Mouse (Mus musculus) lung, embryonic 14.5 days (tissue): ENCODE data around the gene Spink8. TPM values are rescaled to one million over a fixed set of nuclear protein-coding genes. Genes with fewer than 3 reads are reported as not detected.

Experiments
- ATAC-seq: fragments of 200-750 bp; cut with Nextera tagmentation; 2 replicates; pipeline ENCODE4 v1.8.0; 2017; ENCODE audit warnings: mild to moderate bottlenecking, moderate TSS enrichment, moderate library complexity; ENCODE audit not compliant: insufficient read depth
- DNase-seq: peaks from one replicate; pipeline ENCODE4 v3.0.0-alpha.2; 2015
- H3K27ac ChIP-seq: fragments of 300-500 bp; sonication (generic); 2 replicates; pipeline ENCODE4 v1.5.1; 2014; ENCODE audit warnings: low read depth, mild to moderate bottlenecking, moderate library complexity
- H3K27me3 ChIP-seq: fragments of 300-500 bp; sonication (generic); 2 replicates; pipeline ENCODE4 v1.6.1; 2014; ENCODE audit warnings: low read length, control low read depth; ENCODE audit not compliant: insufficient read depth
- H3K36me3 ChIP-seq: fragments of 300-500 bp; sonication (generic); 2 replicates; pipeline ENCODE4 v1.6.1; 2014; ENCODE audit warnings: control low read depth; ENCODE audit not compliant: insufficient read depth
- H3K4me1 ChIP-seq: fragments of 300-500 bp; sonication (generic); 2 replicates; pipeline ENCODE4 v1.6.1; 2014; ENCODE audit warnings: antibody characterized with exemption, control low read depth; ENCODE audit not compliant: insufficient read depth
- H3K4me2 ChIP-seq: fragments of 300-500 bp; sonication (generic); 2 replicates; pipeline ENCODE4 v1.6.1; 2014; ENCODE audit warnings: mild to moderate bottlenecking
- H3K4me3 ChIP-seq: fragments of 300-500 bp; sonication (generic); 2 replicates; pipeline ENCODE4 v1.5.1; 2014; ENCODE audit warnings: low read depth, low read length
- H3K9ac ChIP-seq: fragments of 300-500 bp; sonication (generic); 2 replicates; pipeline ENCODE4 v1.6.1; 2014
- H3K9me3 ChIP-seq: fragments of 300-500 bp; sonication (generic); 2 replicates; pipeline ENCODE4 v1.6.1; 2016; ENCODE audit warnings: low read depth, low read length, control low read depth
- CTCF ChIP-seq: IDR thresholded peaks from 2 replicates; pipeline ENCODE4 v1.5.1; 2016; ENCODE audit warnings: antibody characterized with exemption, low read depth
- WGBS: fragments of 180-500 bp; shearing (Covaris S2); extraction: QIAGEN DNeasy Blood & Tissue Kit; methylation state at CpG from one replicate; pipeline ENCODE4 v1.1.7; 2014; 5-methylcytosine and 5-hydroxymethylcytosine counted together
- polyA plus RNA-seq: library from polyadenylated mRNA; unstranded; fragments of >200 nt; fragmentation: Nextera tagmentation; extraction: Ambion mirVana; gene quantifications from 2 replicates; pipeline ENCODE4 v1.2.1, GENCODE M21; 2014

Spink8 gene
- polyA plus RNA-seq, 1 experiment from 2014 or later = not detected

- no peak for DNase-seq
- H3K4me3 ChIP-seq = peak overlapping the region; percentile 50
- H3K27ac ChIP-seq = no peak overlapping the region
- no peak for TF ChIP-seq CTCF
- peak overlapping the region; percentile 45 for H3K9ac ChIP-seq
- H3K36me3 ChIP-seq = peaks cover 14% of the 10 kb centered on the region
- WGBS = 11% methylated on average over 6 of the region's 6 CpGs
- no peaks in the 10 kb centered on the region for H3K27me3 ChIP-seq
- peak overlapping the region; percentile 60 for H3K4me2 ChIP-seq
- no peaks in the 10 kb centered on the region for H3K9me3 ChIP-seq
- ATAC-seq = peak; percentile 58
- H3K4me1 ChIP-seq = no peaks in the 10 kb centered on the region
These were observed 21.0 kb downstream of the Spink8 start for GRCm38 (mm10) chr9:109833088-109833412.

- H3K27ac ChIP-seq = no peak within 1 kb of the TSS
- DNase-seq (peak; percentile 88), ATAC-seq (peak; percentile 89)
- 39% methylated on average over 6 of the region's 6 CpGs for WGBS
- H3K4me3 ChIP-seq = no peak within 1 kb of the TSS
- H3K4me1 ChIP-seq = no peaks in the 10 kb centered on the region
- no peaks in the 10 kb centered on the region for H3K27me3 ChIP-seq
- TF ChIP-seq CTCF = no peak
- no peaks in the 10 kb centered on the region for H3K9me3 ChIP-seq
- no peak within 1 kb of the TSS for H3K4me2 ChIP-seq
- no peak within 1 kb of the TSS for H3K9ac ChIP-seq
- 0 out of 2 replicates have a peak, but pooled peaks cover 2% of the 10 kb centered on the region for H3K36me3 ChIP-seq
These were observed 37.3 kb downstream of the Spink8 start, which contains the start of gene Camp for GRCm38 (mm10) chr9:109849312-109849758. Gene Camp (minus strand): TSS chr9:109849617.

DNA sequence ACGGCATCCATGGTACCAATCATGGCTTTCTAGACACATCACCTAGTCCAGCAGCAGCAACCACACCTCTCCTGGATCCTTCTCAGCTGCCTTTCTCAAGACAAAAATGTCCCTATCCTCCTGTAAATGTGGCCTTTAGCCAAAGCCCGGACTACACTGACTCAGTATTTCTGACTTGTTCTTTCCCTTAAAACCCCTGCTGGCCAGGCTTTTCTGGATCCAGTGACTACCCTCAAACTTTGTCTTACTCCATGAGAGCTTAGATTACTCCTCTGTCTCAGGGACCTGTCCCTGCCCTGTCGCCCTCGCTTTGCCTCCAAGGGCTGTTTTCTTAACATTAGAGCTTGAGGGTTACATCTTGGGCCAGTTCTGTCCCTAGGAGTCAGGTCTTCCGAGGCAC is 38.0 kb downstream of the Spink8 start:
- WGBS = 83% methylated on average over 5 of the region's 5 CpGs
- ATAC-seq (no peak), DNase-seq (no peak)
- Histone ChIP-seq H3K4me3 (no peak overlapping the region), H3K4me2 (no peak overlapping the region), H3K27ac (no peak overlapping the region), H3K27me3 (no peaks in the 10 kb centered on the region), H3K9ac (no peak overlapping the region), H3K9me3 (no peaks in the 10 kb centered on the region), H3K36me3 (no peaks in the 10 kb centered on the region), H3K4me1 (no peaks in the 10 kb centered on the region)
- TF ChIP-seq CTCF = no peak

DNA sequence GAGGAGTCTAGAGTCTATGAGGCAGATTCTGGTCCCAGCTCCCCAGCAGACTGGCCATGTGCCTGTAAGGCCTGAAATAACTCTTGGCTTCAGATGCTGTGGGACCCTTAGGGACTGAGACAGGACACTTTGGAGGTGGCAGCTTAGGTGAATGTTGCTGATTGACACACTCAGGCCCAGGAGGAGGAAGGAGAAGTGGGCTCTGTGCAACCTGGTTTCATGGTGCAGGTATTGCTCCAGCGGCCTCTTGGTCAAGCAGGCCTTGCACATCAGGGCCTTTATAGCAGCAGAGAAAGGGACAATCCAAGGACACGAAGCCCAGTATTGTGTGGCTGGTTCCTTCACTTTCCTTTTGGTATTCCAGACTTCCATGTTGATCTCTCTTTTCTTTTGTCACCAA is 42.3 kb downstream of the Spink8 start:
- Histone ChIP-seq H3K9me3 (no peaks in the 10 kb centered on the region), H3K4me3 (no peak overlapping the region), H3K4me2 (no peak overlapping the region), H3K27ac (no peak overlapping the region), H3K9ac (no peak overlapping the region), H3K4me1 (no peaks in the 10 kb centered on the region), H3K27me3 (no peaks in the 10 kb centered on the region), H3K36me3 (no peaks in the 10 kb centered on the region)
- DNase-seq (no peak), ATAC-seq (no peak)
- TF ChIP-seq CTCF = no peak
- WGBS = 79% methylated on average over 2 of the region's 2 CpGs

- no peak for TF ChIP-seq CTCF
- H3K36me3 ChIP-seq = no peaks in the 10 kb centered on the region
- H3K4me3 ChIP-seq = no peak overlapping the region
- DNase-seq (no peak), ATAC-seq (no peak)
- H3K4me2 ChIP-seq = no peak overlapping the region
- 66% methylated on average over 6 of the region's 6 CpGs for WGBS
- H3K9ac ChIP-seq = no peak overlapping the region
- H3K4me1 ChIP-seq = no peaks in the 10 kb centered on the region
- no peaks in the 10 kb centered on the region for H3K9me3 ChIP-seq
- no peaks in the 10 kb centered on the region for H3K27me3 ChIP-seq
- H3K27ac ChIP-seq = no peak overlapping the region
These were observed 43.9 kb downstream of the Spink8 start for GRCm38 (mm10) chr9:109855947-109856346.

DNA sequence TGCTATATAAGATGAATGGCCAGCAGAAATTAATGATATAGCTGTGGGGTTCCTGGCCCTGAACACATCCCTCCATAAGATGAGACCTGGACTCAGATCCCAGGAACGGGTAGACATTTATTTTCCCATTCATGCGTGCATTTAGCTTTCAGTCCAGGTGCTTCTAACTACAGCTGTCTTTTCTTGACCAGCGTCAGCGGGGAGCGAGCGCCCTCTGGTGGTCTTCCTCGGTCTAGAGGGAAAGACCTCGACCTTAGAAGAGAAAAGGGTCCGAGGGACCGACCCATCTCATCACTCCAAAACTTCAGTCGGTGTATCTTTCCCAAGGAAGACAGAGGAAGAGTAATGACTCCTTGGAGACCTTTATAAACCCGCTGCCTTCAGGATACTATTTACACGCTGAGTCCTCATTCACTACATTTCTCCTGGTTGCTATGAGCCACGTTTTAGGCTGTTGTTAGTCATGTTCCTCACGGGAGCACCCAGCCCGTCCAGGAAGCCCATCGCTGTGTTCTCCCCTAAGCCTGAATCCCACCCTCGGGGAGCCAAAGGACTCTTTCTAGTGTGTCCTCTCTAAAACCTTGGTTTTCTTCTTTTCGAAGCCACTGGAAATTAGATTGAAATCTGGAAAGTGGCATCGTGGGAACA is 50.4 kb downstream of the Spink8 start:
- WGBS = 14% methylated on average over 20 of the region's 20 CpGs
- no peaks in the 10 kb centered on the region for H3K36me3 ChIP-seq
- no peaks in the 10 kb centered on the region for H3K9me3 ChIP-seq
- no peak overlapping the region for H3K27ac ChIP-seq
- H3K27me3 ChIP-seq = no peaks in the 10 kb centered on the region
- H3K9ac ChIP-seq = no peak overlapping the region
- peak; percentile 93 for DNase-seq
- peak overlapping the region; percentile 41 for H3K4me2 ChIP-seq
- no peaks in the 10 kb centered on the region for H3K4me1 ChIP-seq
- peak; percentile 78 for ATAC-seq
- no peak overlapping the region for H3K4me3 ChIP-seq
- TF ChIP-seq CTCF = peak; percentile 94

- no peak overlapping the region for H3K4me2 ChIP-seq
- ATAC-seq = no peak
- 38% methylated on average over 3 of the region's 3 CpGs for WGBS
These were observed 51.0 kb downstream of the Spink8 start for GRCm38 (mm10) chr9:109863085-109863484.

More at GRCm38 (mm10) chr9:109863085-109863484, 51.0 kb downstream of the Spink8 start:
- no peaks in the 10 kb centered on the region for H3K36me3 ChIP-seq
- H3K4me3 ChIP-seq = no peak overlapping the region
- H3K9ac ChIP-seq = no peak overlapping the region
- no peak for TF ChIP-seq CTCF
- DNase-seq = no peak
- H3K4me1 ChIP-seq = no peaks in the 10 kb centered on the region
- H3K27ac ChIP-seq = no peak overlapping the region
- H3K9me3 ChIP-seq = no peaks in the 10 kb centered on the region
- H3K27me3 ChIP-seq = no peaks in the 10 kb centered on the region
